Mouse (Mus musculus): Measurements from ENCODE around the gene Itga2b. TPM values are rescaled to one million over a fixed set of nuclear protein-coding genes. Genes with fewer than 3 reads are reported as not detected.

The Itga2b gene
- total RNA-seq, 2 experiments from 2014 or later = 6.1 to 8.4 TPM

DNA sequence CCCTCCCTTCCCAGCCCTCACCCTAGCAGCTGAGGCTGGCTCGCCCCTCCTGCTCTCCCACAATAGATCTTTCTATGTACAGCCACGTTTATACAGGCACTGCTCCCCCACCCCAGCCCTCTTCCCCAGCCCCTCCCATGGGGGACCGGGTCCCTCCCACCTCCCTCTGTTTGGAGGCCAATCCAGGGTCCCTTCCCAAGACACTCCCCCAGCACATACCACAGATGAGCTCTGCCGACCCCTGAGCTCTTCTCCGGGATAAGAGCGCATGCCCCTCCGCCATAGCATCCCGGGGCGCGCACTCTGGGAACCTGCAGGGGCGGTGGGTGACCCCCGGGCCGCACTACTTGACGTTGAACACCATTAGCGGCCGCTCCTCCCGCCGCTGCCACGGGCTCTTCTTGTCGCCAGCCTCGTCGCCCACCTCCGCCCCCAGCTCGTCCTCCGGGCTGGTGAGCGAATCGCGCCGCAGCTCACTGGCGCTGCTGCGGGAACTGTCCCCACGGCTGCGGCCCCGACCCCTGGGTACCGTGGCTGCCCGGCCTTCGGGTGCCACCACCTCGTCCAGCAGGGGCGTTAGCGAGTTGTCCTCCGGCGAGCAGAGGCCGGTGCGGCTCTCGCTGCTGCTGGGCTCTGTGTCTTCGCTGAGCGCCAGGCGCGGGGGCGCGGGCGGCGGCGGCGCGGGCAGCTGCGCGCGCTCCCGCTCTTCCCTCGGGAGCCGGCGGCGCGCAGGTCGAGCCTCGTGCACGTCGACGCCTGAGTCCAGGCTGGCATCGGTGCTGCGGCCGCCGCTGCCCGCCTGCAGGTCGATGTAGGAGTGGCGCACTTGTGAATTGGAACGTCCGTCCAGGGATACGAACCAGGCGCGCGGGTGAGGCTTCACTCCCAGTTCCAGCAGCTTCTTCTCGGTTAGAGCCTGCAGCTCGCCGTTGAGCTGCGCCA is 32.5 kb downstream of the Itga2b start:
- DNase-seq (ENCODE audit: low spot score in 2 of 2) = no peak

- DNase-seq (ENCODE audit: low spot score in 2 of 2) = no peak
Measured at GRCm38 (mm10) chr11:102436471-102436790, 33.5 kb downstream of the Itga2b start.

- no peak for DNase-seq (ENCODE audit: low spot score in 2 of 2)
Measured at GRCm38 (mm10) chr11:102435754-102436470, 34.0 kb downstream of the Itga2b start.

DNA sequence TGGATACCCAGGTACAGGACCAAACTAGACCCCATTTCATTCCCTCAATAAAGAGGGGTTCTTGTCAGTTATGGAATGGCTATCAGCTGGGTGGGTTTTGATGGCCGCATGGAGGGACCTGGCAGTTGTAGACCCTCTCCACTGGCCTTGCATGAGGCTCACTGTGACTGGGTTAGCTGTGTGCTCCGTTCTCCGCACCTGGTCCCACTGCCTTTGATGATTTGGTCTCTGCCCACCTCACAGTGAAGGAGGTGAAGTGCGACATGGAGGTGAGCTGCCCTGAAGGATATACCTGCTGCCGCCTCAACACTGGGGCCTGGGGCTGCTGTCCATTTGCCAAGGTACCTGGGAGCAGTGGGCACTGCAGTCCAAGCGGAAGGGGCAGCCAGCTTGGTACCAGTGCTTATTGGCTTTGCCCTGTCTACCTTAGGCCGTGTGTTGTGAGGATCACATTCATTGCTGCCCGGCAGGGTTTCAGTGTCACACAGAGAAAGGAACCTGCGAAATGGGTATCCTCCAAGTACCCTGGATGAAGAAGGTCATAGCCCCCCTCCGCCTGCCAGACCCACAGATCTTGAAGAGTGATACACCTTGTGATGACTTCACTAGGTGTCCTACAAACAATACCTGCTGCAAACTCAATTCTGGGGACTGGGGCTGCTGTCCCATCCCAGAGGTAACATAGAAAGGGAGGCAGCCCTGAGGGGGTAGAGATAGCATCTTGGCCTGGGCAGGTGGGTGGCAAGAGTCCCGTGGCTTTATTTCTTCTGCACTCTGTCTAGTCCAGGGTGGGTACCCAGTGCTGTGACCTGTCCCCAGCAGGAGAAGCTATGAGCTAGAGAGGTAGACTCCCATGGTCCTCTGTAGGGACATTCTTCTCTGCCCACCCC is 34.9 kb downstream of the Itga2b start:
- DNase-seq (ENCODE audit: low spot score in 2 of 2) = no peak

- DNase-seq (ENCODE audit: low spot score in 2 of 2) = peak; percentile 74
Measured at GRCm38 (mm10) chr11:102434406-102434805, 35.5 kb downstream of the Itga2b start.

DNA sequence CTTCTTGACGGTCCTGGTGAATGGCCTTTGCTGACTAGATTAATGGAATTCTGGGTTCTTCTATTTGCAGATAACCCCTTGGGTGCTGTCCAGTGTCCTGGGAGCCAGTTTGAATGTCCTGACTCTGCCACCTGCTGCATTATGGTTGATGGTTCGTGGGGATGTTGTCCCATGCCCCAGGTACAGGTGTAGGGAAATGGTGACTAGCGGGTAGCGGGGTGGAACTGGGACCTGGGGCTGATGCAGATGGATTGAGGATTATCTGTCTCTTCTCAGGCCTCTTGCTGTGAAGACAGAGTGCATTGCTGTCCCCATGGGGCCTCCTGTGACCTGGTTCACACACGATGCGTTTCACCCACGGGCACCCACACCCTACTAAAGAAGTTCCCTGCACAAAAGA is 36.1 kb downstream of the Itga2b start:
- no peak for DNase-seq (ENCODE audit: low spot score in 2 of 2)

- no peak for DNase-seq (ENCODE audit: low spot score in 2 of 2)
Measured at GRCm38 (mm10) chr11:102432896-102433295, 37.0 kb downstream of the Itga2b start.

- no peak for DNase-seq (ENCODE audit: low spot score in 2 of 2)
Measured at GRCm38 (mm10) chr11:102432115-102432843, 37.6 kb downstream of the Itga2b start.

- no peak for DNase-seq (ENCODE audit: low spot score in 2 of 2)
Measured at GRCm38 (mm10) chr11:102431728-102432114, 38.2 kb downstream of the Itga2b start.

- DNase-seq (ENCODE audit: low spot score in 2 of 2) = peak in 1 of 2 experiments; percentile 70
Measured at GRCm38 (mm10) chr11:102431018-102431645, 38.8 kb downstream of the Itga2b start.

DNA sequence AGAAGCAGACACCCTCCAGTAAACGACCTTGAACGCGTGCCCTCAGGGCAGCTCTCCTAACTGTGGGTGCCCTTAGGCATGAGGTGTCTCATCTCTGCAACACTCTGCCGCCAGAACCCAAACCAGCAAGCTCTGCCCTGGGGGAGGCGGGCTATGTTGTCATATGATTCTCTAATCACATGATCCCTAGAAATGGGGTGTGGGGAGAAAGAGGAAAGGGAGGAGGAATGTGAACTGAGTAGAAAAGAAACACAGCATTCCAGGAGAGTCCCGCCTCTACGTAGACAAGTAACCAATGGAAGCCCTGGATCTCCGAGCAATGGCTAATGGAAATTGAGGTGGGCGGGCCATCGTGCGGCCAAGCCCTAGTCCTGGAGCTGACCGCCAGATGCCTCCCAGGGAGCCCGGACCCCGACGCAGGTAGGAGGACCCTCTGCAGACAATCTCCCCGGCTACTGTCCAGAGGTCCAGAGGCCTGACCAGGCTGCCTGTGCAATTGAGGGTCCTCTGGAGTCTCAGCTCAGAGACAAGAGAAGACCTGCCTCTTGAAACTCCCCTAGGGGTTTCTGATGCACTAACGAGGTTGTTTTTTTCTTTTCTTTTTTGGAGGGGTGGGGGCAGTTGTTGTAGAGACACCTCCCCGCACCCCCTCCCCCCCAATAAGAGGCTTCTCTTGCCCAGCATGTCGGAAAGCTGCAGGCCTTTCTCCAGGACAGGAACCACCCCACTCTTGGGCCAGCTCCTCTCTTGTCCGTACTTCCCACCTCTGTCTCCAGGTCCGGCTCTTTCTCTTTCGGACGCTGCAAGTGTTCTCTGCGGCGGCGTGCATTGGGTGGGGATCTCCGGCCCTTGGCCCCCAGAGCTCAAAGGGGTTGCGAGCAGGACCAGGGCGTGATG is 39.6 kb downstream of the Itga2b start, which contains the start of gene Grn:
TSS of gene Grn (plus strand) at position 195 of the 897 bp plus-strand sequence.
- peak in 1 of 2 experiments; percentile 76 for DNase-seq (ENCODE audit: low spot score in 2 of 2)

GRCm38 (mm10) chr11:102429551-102429950 is 40.4 kb downstream of the Itga2b start:
- DNase-seq (ENCODE audit: low spot score in 2 of 2) = no peak

DNA sequence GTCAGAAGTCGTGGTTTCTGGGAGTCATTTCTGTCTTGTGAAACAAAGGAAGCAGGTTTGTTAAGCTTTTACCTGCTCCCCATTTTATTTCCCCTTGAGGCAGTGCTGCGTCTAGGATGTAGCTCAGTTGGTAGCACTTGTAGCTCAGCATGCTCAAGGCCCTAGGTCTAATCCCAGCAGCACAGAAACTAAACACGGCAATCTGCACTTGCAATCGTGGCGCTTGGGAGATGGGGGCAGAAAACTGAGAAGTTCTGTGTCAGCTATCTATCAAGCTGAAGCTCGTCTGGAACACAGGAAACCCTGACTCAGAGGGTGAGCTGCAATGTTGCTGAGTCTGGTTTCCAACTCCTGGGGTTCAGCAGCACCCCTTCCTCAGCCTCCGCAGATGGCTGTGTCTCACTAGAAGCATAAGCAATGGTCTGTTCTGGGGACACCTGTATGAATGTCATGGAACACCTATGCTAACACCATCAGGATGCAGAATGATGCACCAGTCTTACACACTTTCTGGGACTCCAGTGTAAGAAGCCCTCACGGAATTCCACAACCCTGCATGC is 40.9 kb downstream of the Itga2b start:
- no peak for DNase-seq (ENCODE audit: low spot score in 2 of 2)

DNA sequence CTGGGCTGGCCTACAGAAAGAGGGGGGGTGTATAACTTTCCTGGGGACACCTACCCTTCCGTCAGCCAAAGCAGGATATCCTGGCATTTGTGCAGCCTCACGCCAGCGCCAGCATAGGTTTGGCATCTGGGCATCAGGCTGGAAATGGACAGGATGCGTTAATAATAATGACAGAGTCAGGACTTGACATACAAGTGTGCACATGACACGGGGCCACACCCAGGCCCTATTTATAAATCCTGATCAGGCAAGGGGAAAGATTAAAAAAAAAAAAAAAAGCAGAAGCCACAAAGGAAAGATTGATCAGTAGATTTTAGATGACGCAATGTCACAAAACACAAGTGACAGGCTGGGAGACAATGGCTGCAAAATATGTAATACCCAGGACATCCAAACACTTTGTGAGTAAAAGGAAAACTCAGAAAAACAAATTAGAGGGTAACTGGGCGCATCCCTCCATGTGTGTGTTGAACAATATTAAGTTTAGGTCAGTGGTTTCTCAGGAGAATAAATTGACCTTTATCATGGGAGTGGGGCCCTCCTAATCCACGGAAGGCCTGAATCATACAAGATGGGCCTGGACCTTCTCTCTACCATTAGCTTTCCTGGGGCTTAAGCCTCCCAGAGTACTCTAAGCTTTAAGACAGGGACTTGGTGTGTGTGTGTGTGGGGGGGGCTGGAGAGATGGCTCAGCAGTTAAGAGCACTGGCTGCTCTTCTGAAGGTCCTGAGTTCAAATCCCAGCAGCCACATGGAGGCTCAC is 44.2 kb downstream of the Itga2b start:
- DNase-seq (ENCODE audit: low spot score in 2 of 2) = no peak

- no peak for DNase-seq (ENCODE audit: low spot score in 2 of 2)
Measured at GRCm38 (mm10) chr11:102424666-102425065, 45.3 kb downstream of the Itga2b start.

DNA sequence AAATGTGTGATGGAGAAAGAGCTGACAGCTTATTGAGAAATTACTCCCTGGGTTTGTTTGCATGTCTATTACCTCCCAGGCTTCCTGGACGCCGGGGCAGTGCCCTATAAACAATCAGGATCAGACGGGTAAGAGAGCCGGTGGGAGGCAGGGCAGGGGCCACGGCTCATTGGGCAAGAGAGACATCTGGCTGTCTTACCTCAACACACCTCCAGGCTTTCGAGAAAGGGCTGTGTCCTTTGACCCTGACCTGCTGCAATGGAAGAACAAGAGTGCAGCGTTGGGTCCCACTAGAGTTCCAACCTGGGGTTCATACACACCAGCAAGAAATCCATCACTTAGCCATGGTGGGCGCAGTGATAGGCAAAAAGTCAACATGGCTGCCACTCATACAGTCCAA is 48.4 kb downstream of the Itga2b start:
- DNase-seq (ENCODE audit: low spot score in 2 of 2) = no peak

- DNase-seq (ENCODE audit: low spot score in 2 of 2) = no peak
Measured at GRCm38 (mm10) chr11:102418887-102419286, 51.0 kb downstream of the Itga2b start.

DNA sequence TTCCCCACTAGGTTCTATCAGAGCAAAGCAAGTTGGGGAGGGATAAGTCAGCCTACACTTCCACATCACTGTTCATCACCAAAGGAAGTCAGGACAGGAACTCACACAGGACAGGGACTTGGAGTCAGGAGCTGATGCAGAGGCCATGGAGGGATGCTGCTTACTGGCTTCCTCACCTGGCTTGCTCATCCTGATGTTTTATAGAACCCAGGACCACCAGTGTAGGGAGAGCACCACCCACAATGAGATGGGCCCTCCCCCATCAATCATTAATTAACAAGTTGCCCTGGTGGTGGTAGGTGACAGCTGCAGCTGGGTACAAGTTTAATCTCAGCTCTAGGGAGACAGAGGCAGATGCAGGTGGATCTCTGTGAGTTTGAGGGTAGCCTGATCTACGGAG is 52.8 kb downstream of the Itga2b start:
- DNase-seq (ENCODE audit: low spot score in 2 of 2) = no peak

All from adrenal gland, postnatal 4 days (tissue).